Mouse (Mus musculus) G1E (cell line): ENCODE results near the gene Ly9.

ENCODE experiments used
- CTCF ChIP-seq: IDR thresholded peaks from 2 replicates; pipeline ENCODE4 v1.5.1; 2012; ENCODE audit warnings: low read depth, low read length, inconsistent platforms, mixed read lengths
- GATA2 ChIP-seq: IDR thresholded peaks from 2 replicates; pipeline ENCODE4 v1.6.1; 2012; ENCODE audit warnings: low read depth, low read length, inconsistent platforms, borderline replicate concordance

DNA sequence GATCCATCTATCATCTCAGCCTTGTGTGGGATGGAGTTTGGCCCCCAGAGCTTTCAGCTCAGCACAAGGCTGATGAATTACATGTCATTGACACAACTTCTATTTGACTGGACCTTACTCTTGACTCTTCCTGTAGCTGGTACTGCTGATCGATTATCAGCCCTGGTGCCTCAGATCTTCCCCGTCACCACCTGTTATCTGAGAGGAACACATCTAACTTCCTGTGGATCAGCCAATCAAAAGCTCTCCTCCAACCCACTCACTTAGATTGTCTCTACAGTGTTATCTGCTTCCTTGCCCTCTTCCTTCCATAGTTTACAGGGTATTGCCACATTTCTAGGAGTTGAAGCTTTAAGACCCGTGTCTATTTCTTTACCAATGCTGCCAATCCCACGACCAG is 41.3 kb downstream of the Ly9 start:
- TF ChIP-seq CTCF (no peak), GATA2 (no peak)
